Mouse (Mus musculus): ENCODE data around the gene Tgfb2.

GRCm38 (mm10) chr1:186718881-186719280 lies 13.1 kb upstream of the Tgfb2 start:
- TF ChIP-seq CTCF (IDR thresholded peaks at IDR 0.05; ENCODE audit: insufficient read depth, low read length) (no peak), POLR2A (IDR thresholded peaks at IDR 0.05; ENCODE audit: borderline replicate concordance, extremely low read depth, low read depth, low read length) (no peak)
